Mouse (Mus musculus) regulatory T cell (primary cell): Measurements from ENCODE around the gene Slc2a1.

Source experiments
- in situ Hi-C: fragments of 300-600 bp; cut with MboI, MseI; formaldehyde crosslinking; loops from one replicate; pipeline ENCODE4 v1.15.1; 2025; ENCODE audit warnings: high pct_unique_total_duplicates

The Slc2a1 gene

DNA sequence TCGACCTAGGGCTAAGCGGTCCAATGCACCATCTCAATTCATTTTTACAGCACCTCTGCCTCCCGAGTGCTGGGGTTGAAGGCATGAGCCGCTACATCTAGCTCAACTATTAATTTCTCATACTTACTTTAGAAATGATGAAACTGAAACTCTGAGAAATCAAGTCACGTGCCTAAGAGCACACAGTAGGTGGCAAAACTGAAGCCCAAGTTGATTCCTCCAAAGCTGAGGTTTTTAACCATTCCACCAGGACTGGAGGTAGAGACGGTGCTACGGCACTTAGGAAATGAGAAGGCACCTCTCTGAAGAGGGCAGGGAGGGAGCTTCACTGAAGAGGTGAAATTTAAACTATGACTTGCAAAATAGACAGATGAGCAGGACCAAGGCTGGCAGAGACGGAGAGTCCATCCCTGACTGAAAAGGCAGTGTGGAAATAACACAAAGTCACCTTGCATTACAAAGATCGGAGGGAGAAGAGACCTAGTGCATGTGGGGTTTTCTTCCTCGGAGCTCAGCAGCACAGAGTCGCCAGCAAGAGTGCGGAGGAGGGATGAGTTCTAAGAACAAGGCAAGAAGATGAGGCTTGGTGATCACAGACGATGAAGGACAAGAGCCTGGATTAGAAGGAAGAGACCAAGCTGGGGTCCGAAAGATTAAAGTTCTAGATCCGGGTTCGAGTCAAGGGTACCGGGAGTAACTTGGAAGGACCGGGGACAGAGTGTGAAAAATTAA is 64.6 kb downstream of the Slc2a1 start:
- in situ Hi-C loops: no loop called here

DNA sequence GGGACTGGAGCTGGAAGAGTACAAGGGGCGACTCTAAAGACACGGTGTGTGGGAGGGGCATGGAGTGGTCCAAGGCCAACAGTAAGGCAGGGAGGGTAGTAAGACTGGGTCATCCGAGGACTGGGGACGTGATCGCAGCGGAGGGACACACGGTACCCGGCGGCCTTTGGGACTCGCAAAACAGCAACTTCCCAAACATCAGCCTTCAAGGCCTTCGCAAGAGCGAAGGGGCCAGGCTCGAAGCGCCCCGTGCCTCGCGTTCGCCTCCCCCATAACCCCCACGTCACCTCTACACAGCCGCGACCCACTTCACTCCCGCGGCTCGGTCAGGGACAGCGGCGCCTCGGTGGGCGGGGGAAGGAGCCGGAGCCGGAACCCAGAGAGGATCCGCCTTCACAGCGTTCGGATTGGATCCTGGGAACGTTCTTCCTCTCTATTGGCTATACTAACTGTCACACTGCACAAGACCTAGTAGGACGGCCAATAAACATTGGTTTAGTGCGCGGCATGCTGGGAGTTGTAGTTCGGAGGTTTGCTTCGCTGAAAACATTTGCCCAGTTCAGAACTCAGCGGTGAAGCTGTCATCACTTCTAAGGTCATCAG is 65.4 kb downstream of the Slc2a1 start, which contains the start of gene Zfp691:
Gene Zfp691 (minus strand): TSS at position 345 of the 603 bp plus-strand sequence.
- in situ Hi-C loops: no loop called here

GRCm38 (mm10) chr4:119177702-119178101 is 69.2 kb downstream of the Slc2a1 start:
- in situ Hi-C loops: no loop called here

- in situ Hi-C loops: no loop called here
These were observed 69.8 kb downstream of the Slc2a1 start for GRCm38 (mm10) chr4:119178331-119178730.

DNA sequence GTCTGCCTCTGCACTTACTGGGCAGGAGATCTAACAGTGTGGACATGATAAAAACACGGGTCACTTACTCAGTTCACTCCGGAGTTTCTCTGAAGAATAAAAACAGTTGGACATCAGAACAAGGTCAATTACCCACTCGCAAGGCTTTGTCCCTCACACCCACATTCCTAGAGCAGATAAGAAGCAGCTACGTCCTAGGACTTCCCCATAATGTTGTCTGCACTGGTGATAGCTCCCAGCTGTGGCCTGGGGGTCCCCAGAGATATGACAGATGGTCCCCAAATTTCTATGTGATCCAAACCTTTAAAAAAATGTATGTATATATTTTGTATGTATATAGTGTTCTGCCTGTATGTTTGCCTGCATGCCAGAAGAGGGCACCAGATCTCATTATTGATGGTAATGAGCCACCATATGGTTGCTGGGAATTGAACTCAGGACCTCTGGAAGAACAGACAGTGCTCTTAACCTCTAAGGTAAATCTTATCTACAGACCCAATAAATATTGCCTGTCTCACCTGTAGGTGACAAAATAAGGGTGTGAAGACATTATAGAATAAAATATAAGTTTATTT is 71.7 kb downstream of the Slc2a1 start:
- in situ Hi-C loops: no loop called here

DNA sequence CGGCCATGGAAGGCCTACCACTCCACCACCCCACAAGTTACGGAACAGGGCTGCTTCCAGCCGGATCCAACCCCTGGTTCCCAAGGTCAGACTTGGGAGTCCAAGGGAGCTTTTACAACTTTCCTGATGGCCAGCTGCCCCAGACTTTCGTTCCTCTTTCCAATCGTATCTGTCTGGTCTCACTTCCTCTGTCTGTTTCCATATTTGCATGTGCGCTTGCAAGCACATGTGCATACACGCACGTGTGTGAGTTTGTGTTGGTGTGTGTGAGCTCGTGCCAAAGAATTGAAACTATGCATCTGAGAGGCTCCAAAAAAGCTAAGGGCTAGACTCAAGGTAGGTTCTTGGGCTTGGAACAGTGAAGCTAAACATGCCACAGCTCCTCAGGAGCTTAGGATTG is 72.9 kb downstream of the Slc2a1 start:
- in situ Hi-C loops: no loop called here

- in situ Hi-C loops: no loop called here
These were observed 75.0 kb downstream of the Slc2a1 start for GRCm38 (mm10) chr4:119183525-119183924.

GRCm38 (mm10) chr4:119185771-119186170 is 77.3 kb downstream of the Slc2a1 start:
- in situ Hi-C loops: no loop called here
